Mouse (Mus musculus) kidney, postnatal 25 days (tissue): ENCODE results near the gene Rpl29.
A peak's percentile ranks its signal among the peaks of the same experiment; 100 is the strongest.

ENCODE experiments used
- DNase-seq, 2 experiments: peaks; one replicate each; pipeline ENCODE4 v3.0.0; 2021; ENCODE audit warnings: mixed read lengths in 2 of 2

Rpl29 gene

GRCm38 (mm10) chr9:106456325-106457162, 27.3 kb downstream of the Rpl29 start:
- DNase-seq: no peak

- no peak for DNase-seq
These were observed 27.9 kb downstream of the Rpl29 start for GRCm38 (mm10) chr9:106457163-106457559.

- no peak for DNase-seq
These were observed 28.7 kb downstream of the Rpl29 start for GRCm38 (mm10) chr9:106457920-106458319.

- no peak for DNase-seq
These were observed 30.7 kb downstream of the Rpl29 start for GRCm38 (mm10) chr9:106459946-106460345.

- no peak for DNase-seq
These were observed 31.3 kb downstream of the Rpl29 start for GRCm38 (mm10) chr9:106460401-106461025.

GRCm38 (mm10) chr9:106461026-106461415, 31.8 kb downstream of the Rpl29 start:
- no peak for DNase-seq

GRCm38 (mm10) chr9:106461641-106462429, 32.6 kb downstream of the Rpl29 start:
- no peak for DNase-seq

- DNase-seq: no peak
These were observed 33.2 kb downstream of the Rpl29 start for GRCm38 (mm10) chr9:106462430-106462800.

GRCm38 (mm10) chr9:106463122-106464063, 34.1 kb downstream of the Rpl29 start:
- no peak for DNase-seq

GRCm38 (mm10) chr9:106464751-106465541, 35.7 kb downstream of the Rpl29 start:
- peak; percentile 53 to 77 for DNase-seq

GRCm38 (mm10) chr9:106465571-106466200, 36.4 kb downstream of the Rpl29 start, which contains the start of gene Gpr62:
Gene Gpr62 (minus strand): TSS chr9:106465938.
- DNase-seq: no peak

- DNase-seq: no peak
These were observed 37.5 kb downstream of the Rpl29 start for GRCm38 (mm10) chr9:106466721-106467120.

GRCm38 (mm10) chr9:106467746-106468145, 38.5 kb downstream of the Rpl29 start:
- DNase-seq: no peak

GRCm38 (mm10) chr9:106469317-106469716, 40.1 kb downstream of the Rpl29 start:
- DNase-seq: peak in 1 of 2 experiments; percentile 44

GRCm38 (mm10) chr9:106469776-106470175, 40.5 kb downstream of the Rpl29 start:
- DNase-seq: peak in 1 of 2 experiments; percentile 28

- peak in 1 of 2 experiments; percentile 61 for DNase-seq
These were observed 41.9 kb downstream of the Rpl29 start for GRCm38 (mm10) chr9:106470991-106471750.

GRCm38 (mm10) chr9:106471892-106472291, 42.6 kb downstream of the Rpl29 start:
- DNase-seq: peak; percentile 77 to 87

GRCm38 (mm10) chr9:106472321-106472720, 43.1 kb downstream of the Rpl29 start:
- DNase-seq: peak in 1 of 2 experiments; percentile 41

- DNase-seq: peak; percentile 48 to 89
These were observed 44.0 kb downstream of the Rpl29 start for GRCm38 (mm10) chr9:106473081-106473752.
